Mouse (Mus musculus) testis, adult 2 months (tissue): ENCODE results near the gene Ndufb4. TPM values are rescaled to one million over a fixed set of nuclear protein-coding genes. Genes with fewer than 3 reads are reported as not detected.

Experiments used
- H3K27ac ChIP-seq: fragments of 200-500 bp; 2 replicates; pipeline ENCODE4 v1.5.1; 2012; ENCODE audit warnings: low read depth, low read length; ENCODE audit not compliant: control insufficient read depth, insufficient read depth
- H3K27me3 ChIP-seq: fragments of 200-500 bp; 2 replicates; pipeline ENCODE4 v1.6.1; 2012; ENCODE audit warnings: mild to moderate bottlenecking, low read length, moderate library complexity; ENCODE audit not compliant: control insufficient read depth, insufficient read depth
- H3K36me3 ChIP-seq: fragments of 200-500 bp; 2 replicates; pipeline ENCODE4 v1.6.1; 2012; ENCODE audit warnings: mild to moderate bottlenecking, low read length; ENCODE audit not compliant: control insufficient read depth, insufficient read depth
- H3K4me1 ChIP-seq: fragments of 200-500 bp; 2 replicates; pipeline ENCODE4 v1.6.1; 2012; ENCODE audit warnings: low read length; ENCODE audit not compliant: control insufficient read depth, insufficient read depth
- H3K4me3 ChIP-seq: fragments of 200-500 bp; 2 replicates; pipeline ENCODE4 v1.5.1; 2012; ENCODE audit warnings: low read depth, mild to moderate bottlenecking, low read length, moderate library complexity, mixed read lengths; ENCODE audit not compliant: control insufficient read depth
- CTCF ChIP-seq: fragments of 200-500 bp; IDR thresholded peaks from 2 replicates; pipeline ENCODE4 v1.5.1; 2012; ENCODE audit warnings: low read depth, mild to moderate bottlenecking, inconsistent platforms, low read length, moderate library complexity; ENCODE audit not compliant: control insufficient read depth, insufficient read depth, insufficient replicate concordance
- POLR2A ChIP-seq: fragments of 200-500 bp; IDR thresholded peaks from 2 replicates; pipeline ENCODE4 v1.6.1; 2012; ENCODE audit warnings: low read depth, mild to moderate bottlenecking, inconsistent platforms, low read length, moderate library complexity; ENCODE audit not compliant: control insufficient read depth
- polyA plus RNA-seq: library from polyadenylated mRNA; depleted of rRNA; stranded (reverse); fragments of >200 nt; gene quantifications from 2 replicates; pipeline ENCODE4 v1.2.3, GENCODE M21; 2012

The Ndufb4 gene
- polyA plus RNA-seq, 1 experiment, result 74.9 TPM

DNA sequence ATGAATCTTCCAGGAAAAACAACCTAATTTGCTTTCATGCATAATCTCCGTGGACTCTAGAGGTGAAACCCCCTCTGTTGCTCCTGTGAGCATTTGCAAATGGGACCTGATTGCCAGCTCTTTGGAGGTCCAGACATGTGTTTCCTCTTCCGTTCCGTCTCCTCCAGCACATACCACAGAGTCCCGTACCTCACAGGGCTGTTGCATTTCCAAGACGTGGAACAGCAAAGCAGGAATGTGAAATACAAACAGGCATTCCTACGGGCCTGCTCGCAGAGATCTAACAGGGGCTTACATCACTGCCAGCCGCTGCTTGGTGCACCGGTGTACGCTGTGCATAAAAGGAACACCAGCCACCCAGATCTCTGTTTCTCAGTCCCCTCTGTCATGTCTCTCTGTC is 35.7 kb upstream of the Ndufb4 start:
- no peak for TF ChIP-seq POLR2A
- TF ChIP-seq CTCF, result no peak
- no peak overlapping the region for H3K4me3 ChIP-seq
- H3K27me3 ChIP-seq, result no peaks in the 10 kb centered on the region
- H3K36me3 ChIP-seq, result no peaks in the 10 kb centered on the region
- peaks cover 7% of the 10 kb centered on the region for H3K4me1 ChIP-seq
- no peak overlapping the region for H3K27ac ChIP-seq

DNA sequence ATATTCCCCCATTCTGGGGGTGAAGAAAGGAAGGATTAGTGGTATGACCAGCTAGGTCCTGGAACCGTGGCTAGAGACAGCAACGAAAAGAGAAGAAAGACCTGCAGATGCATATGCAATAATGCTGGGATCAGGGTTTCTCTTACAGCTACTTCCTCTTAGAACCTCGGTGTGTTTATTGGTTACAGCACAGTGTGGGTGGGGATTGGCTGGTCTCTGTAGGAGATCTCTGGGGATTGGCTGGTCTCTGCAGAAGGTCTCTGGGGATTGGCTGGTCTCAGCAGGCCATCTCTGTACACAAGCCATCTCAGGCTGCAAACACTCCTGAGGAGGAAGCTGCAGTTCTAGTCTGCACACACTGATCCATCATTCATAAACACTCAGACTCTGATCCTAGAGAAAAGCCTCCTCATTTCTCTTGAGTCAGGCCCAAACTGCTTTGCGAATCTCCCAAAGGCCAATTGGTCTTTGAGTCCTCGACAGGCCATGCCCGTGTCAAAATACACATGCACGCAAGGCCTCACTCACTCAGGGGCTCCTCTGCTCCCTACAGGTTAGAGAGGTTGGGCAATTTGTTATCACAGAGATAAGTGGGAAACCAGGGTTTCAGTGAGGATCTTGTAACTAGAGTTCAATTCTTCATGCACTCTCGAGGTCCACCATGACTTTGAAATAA is 35.1 kb upstream of the Ndufb4 start:
- Histone ChIP-seq H3K4me1 (peaks cover 7% of the 10 kb centered on the region), H3K4me3 (no peak overlapping the region), H3K27ac (no peak overlapping the region), H3K27me3 (no peaks in the 10 kb centered on the region), H3K36me3 (no peaks in the 10 kb centered on the region)
- TF ChIP-seq CTCF, result no peak
- no peak for TF ChIP-seq POLR2A

DNA sequence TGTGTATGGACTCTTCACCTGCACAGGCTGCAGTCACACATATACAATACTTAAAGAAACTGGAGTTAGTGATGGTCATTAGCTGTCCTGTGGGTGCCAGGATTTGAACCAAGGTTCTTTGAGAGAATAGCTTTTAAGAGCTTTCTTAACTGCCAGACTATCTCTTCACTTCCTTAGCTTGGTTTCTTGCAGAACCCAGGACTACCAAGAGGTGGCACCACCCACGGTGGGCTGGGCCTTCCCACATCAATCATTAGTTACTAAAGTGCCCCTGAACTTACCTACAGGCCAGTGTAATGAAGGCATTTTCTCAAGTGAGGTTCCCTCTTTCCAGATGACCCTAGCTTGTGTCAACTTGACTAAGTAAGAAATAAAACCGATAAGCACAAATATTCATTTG is 33.9 kb upstream of the Ndufb4 start:
- Histone ChIP-seq H3K27me3 (no peaks in the 10 kb centered on the region), H3K4me3 (no peak overlapping the region), H3K27ac (no peak overlapping the region), H3K4me1 (peaks cover 14% of the 10 kb centered on the region), H3K36me3 (no peaks in the 10 kb centered on the region)
- TF ChIP-seq POLR2A (no peak), CTCF (no peak; the same call in 1 of the 2 replicates)

DNA sequence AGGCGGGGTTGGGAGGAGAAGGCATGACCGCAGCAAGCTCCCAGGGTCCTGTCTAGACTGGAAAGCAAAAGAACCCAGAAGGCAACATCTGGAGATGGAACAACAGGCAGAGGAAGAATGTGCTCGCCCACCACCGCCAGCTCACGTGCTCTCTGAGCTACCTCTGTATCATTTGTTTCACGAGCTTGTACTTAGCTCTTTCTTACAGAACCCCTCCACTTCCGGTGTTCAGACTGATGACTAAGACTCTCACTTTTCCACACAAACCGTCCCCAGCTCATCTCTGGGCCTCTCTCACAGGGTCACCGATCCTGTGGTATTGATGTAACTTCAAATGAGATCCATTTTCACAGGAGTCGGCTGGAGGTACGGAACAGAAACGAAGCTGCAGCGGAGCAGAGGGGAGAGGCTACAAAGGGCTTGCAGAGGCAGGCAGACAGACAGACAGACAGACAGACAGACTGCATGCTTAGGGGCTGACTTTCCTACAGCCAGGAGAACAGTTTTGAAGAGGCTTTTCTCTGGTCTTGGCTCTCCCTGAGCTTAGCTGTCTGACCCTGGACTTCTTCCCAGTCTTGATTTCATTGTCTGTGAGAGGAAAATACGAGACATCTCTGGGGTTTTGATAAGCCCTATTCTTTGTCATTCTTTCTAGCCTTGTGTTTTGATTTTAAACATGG is 33.2 kb upstream of the Ndufb4 start:
- TF ChIP-seq CTCF (no peak), POLR2A (no peak)
- no peak overlapping the region for H3K27ac ChIP-seq
- peaks cover 14% of the 10 kb centered on the region for H3K4me1 ChIP-seq
- H3K4me3 ChIP-seq, result peak overlapping the region; percentile 19; the same call in 1 of the 2 replicates
- no peaks in the 10 kb centered on the region for H3K27me3 ChIP-seq
- H3K36me3 ChIP-seq, result no peaks in the 10 kb centered on the region

DNA sequence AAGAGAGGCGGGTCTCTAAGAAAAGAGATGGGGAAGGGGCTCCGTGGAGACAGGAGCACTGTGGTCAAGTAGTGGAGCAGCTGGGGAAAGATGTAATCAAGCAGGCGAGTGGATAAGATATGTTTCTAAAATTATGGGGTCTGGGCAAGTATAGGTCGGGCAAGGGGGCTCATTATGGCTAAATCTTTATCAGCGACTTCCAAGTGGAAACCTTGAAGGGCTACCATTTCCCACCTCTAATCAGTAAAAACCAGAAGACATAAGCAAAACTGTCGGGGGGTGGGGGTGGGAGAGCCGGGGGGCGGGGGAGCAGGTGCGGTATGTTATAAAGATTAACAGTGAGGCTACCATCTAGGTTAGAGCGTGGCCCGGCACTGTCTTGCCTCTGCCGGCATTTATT is 32.6 kb upstream of the Ndufb4 start:
- Histone ChIP-seq H3K36me3 (no peaks in the 10 kb centered on the region), H3K4me3 (no peak overlapping the region), H3K27ac (no peak overlapping the region), H3K4me1 (peaks cover 14% of the 10 kb centered on the region), H3K27me3 (no peaks in the 10 kb centered on the region)
- TF ChIP-seq CTCF, result no peak
- no peak for TF ChIP-seq POLR2A

DNA sequence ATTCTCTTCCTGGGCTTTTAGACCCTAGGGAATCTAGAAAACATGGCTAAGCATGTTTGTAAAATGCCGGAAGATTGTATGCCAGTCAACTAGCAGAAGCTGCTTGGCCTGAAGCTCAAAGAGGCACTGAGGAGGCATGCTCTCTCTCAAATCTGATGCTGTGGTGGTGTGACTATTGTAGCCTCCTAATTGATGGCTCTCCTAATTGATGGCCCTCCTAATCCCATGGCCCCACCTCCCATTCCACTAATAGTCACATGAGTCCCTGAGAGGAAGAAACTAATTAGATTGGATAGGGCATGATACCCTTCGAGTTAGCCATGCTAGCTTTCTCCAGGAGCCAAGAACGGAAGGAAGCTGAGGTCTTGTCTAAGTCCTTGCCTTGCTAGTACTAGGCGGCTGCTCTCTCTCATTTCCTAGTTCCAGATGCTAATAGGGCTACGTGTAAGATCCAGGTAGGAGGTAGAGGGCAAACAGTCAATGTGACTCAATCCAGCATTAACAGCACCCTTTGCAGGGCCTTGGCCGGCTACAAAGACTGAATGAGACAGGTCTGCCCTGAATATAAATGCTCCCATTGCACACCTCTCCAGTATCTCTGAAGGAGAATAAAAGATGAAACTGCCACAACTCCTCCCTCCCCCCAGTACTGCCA is 31.8 kb upstream of the Ndufb4 start:
- TF ChIP-seq CTCF (no peak), POLR2A (no peak)
- Histone ChIP-seq H3K27ac (no peak overlapping the region), H3K4me1 (peaks cover 14% of the 10 kb centered on the region), H3K36me3 (no peaks in the 10 kb centered on the region), H3K4me3 (no peak overlapping the region), H3K27me3 (no peaks in the 10 kb centered on the region)
